Mouse (Mus musculus) heart, embryonic 10.5 days (tissue): ENCODE data around the gene Tmprss4. TPM values are rescaled to one million over a fixed set of nuclear protein-coding genes. Genes with fewer than 3 reads are reported as not detected.
A peak's percentile ranks its signal among the peaks of the same experiment; 100 is the strongest.

Source experiments
- DNase-seq: peaks from one replicate; pipeline ENCODE4 v3.0.0-alpha.2; 2017; ENCODE audit warnings: low spot score
- H3K27ac ChIP-seq: fragments of 300-500 bp; sonication (generic); 2 replicates; pipeline ENCODE4 v1.5.1; 2016; ENCODE audit warnings: mild to moderate bottlenecking
- H3K27me3 ChIP-seq: fragments of 300-500 bp; sonication (generic); 2 replicates; pipeline ENCODE4 v1.6.1; 2016; ENCODE audit warnings: mild to moderate bottlenecking; ENCODE audit not compliant: poor library complexity, insufficient read depth, severe bottlenecking
- H3K36me3 ChIP-seq: fragments of 300-500 bp; sonication (generic); 2 replicates; pipeline ENCODE4 v1.6.1; 2016; ENCODE audit warnings: mild to moderate bottlenecking, moderate library complexity
- H3K4me1 ChIP-seq: fragments of 300-500 bp; sonication (generic); 2 replicates; pipeline ENCODE4 v1.6.1; 2016; ENCODE audit warnings: mild to moderate bottlenecking
- H3K4me3 ChIP-seq: fragments of 300-500 bp; sonication (generic); 2 replicates; pipeline ENCODE4 v1.5.1; 2016; ENCODE audit warnings: mild to moderate bottlenecking, moderate library complexity
- H3K9me3 ChIP-seq: fragments of 300-500 bp; sonication (generic); 2 replicates; pipeline ENCODE4 v1.6.1; 2016; ENCODE audit warnings: mild to moderate bottlenecking, moderate library complexity
- WGBS: fragments of 180-500 bp; shearing (Covaris S2); methylation state at CpG from one replicate; pipeline ENCODE4 v1.1.7; 2016; 5-methylcytosine and 5-hydroxymethylcytosine counted together
- polyA plus RNA-seq: library from polyadenylated mRNA; unstranded; fragments of >200 nt; fragmentation: Nextera tagmentation; extraction: Ambion mirVana; gene quantifications from 2 replicates; pipeline ENCODE4 v1.2.1, GENCODE M21; 2016

Tmprss4 gene
- polyA plus RNA-seq, 1 experiment from 2014 or later: not detected

GRCm38 (mm10) chr9:45145533-45146266, 58.2 kb downstream of the Tmprss4 start:
- no peaks in the 10 kb centered on the region for H3K36me3 ChIP-seq
- no peak for DNase-seq
- no peaks in the 10 kb centered on the region for H3K9me3 ChIP-seq
- peaks cover 28% of the 10 kb centered on the region for H3K4me1 ChIP-seq
- H3K27ac ChIP-seq: no peak overlapping the region
- H3K4me3 ChIP-seq: peak overlapping the region; percentile 59
- 7% methylated on average over 27 of the region's 27 CpGs for WGBS
- peaks cover 99% of the 10 kb centered on the region for H3K27me3 ChIP-seq

DNA sequence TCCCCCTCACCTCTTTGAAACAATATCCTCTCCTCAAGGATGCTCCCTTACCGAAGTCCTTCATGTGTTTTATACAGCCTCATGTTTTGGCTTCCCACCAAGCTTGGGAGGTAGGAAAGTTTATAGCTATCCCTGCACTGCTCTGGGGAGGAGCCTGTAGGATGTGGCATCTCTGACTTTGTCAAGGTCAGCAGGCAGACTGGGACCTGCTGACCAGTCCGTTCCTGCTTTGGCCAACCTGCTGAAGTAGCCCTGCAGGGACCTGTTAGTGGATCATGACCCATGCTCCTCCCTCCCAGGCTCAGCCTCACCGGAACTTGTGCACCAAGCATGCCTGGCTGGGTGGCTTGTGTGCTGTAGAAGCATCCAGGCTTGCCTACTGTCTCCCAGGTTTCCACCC, 61.2 kb downstream of the Tmprss4 start:
- DNase-seq: no peak
- no peak overlapping the region for H3K4me3 ChIP-seq
- peaks cover 95% of the 10 kb centered on the region for H3K27me3 ChIP-seq
- H3K4me1 ChIP-seq: peaks cover 49% of the 10 kb centered on the region
- WGBS: 53% methylated on average over 3 of the region's 3 CpGs
- no peaks in the 10 kb centered on the region for H3K9me3 ChIP-seq
- no peaks in the 10 kb centered on the region for H3K36me3 ChIP-seq
- no peak overlapping the region; the same call in 1 of the 2 replicates for H3K27ac ChIP-seq

GRCm38 (mm10) chr9:45140945-45141344, 62.9 kb downstream of the Tmprss4 start:
- Histone ChIP-seq H3K4me3 (no peak overlapping the region), H3K36me3 (no peaks in the 10 kb centered on the region), H3K27ac (no peak overlapping the region), H3K27me3 (peaks cover 84% of the 10 kb centered on the region), H3K9me3 (no peaks in the 10 kb centered on the region), H3K4me1 (peaks cover 65% of the 10 kb centered on the region)
- no peak for DNase-seq
- 60% methylated on average over 7 of the region's 7 CpGs for WGBS

DNA sequence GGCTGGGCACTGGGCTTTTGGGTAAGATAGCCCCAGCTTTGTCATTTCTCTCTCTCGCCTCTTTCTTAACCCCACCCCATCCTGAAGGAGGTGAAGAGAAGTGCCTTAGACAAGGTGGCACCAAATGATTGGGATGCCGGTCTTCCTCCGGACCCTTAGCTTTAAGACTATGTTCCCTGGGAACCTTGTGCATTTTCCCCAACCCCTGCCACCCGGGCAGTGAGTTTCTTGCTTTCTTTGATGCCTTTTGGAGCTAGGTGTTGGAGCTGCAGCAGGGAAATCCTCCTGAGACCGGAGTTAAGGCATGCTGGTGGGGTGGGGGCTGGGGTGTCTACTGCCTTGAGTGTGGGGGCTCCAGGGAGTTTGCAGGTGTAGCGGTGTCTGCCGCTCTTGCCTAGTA, 64.8 kb downstream of the Tmprss4 start:
- peak overlapping the region; percentile 69 for H3K4me3 ChIP-seq
- H3K9me3 ChIP-seq: no peaks in the 10 kb centered on the region
- H3K36me3 ChIP-seq: no peaks in the 10 kb centered on the region
- DNase-seq: no peak
- peak overlapping the region; percentile 86; the same call in 1 of the 2 replicates for H3K27ac ChIP-seq
- peaks cover 84% of the 10 kb centered on the region for H3K27me3 ChIP-seq
- peaks cover 73% of the 10 kb centered on the region for H3K4me1 ChIP-seq
- 4% methylated on average over 7 of the region's 7 CpGs for WGBS

GRCm38 (mm10) chr9:45138191-45139032, 65.5 kb downstream of the Tmprss4 start, which contains the start of gene Scn4b:
Gene Scn4b, plus strand, starts transcription at chr9:45138395.
- peak within 1 kb of the TSS; percentile 69 for H3K4me3 ChIP-seq
- H3K4me1 ChIP-seq: peaks cover 78% of the 10 kb centered on the region
- no peaks in the 10 kb centered on the region for H3K9me3 ChIP-seq
- peaks cover 79% of the 10 kb centered on the region for H3K27me3 ChIP-seq
- WGBS: under 1% methylated on average over 75 of the region's 76 CpGs
- no peak for DNase-seq
- H3K36me3 ChIP-seq: no peaks in the 10 kb centered on the region
- peak within 1 kb of the TSS; percentile 86 for H3K27ac ChIP-seq

- H3K4me3 ChIP-seq: peak overlapping the region; percentile 6; the same call in 1 of the 2 replicates
- no peaks in the 10 kb centered on the region for H3K9me3 ChIP-seq
- peak overlapping the region; percentile 86 for H3K27ac ChIP-seq
- H3K36me3 ChIP-seq: no peaks in the 10 kb centered on the region
- peaks cover 75% of the 10 kb centered on the region for H3K4me1 ChIP-seq
- peaks cover 69% of the 10 kb centered on the region for H3K27me3 ChIP-seq
- WGBS: 3% methylated on average over 7 of the region's 7 CpGs
- DNase-seq: peak; percentile 81
Measured at GRCm38 (mm10) chr9:45136442-45137169, 67.3 kb downstream of the Tmprss4 start.

GRCm38 (mm10) chr9:45133484-45134310, 70.2 kb downstream of the Tmprss4 start:
- WGBS: 16% methylated on average over 5 of the region's 5 CpGs
- Histone ChIP-seq H3K27ac (no peak overlapping the region), H3K27me3 (peaks cover 63% of the 10 kb centered on the region), H3K9me3 (no peaks in the 10 kb centered on the region), H3K36me3 (no peaks in the 10 kb centered on the region), H3K4me1 (peaks cover 55% of the 10 kb centered on the region), H3K4me3 (no peak overlapping the region)
- no peak for DNase-seq

- H3K27ac ChIP-seq: no peak overlapping the region
Measured at GRCm38 (mm10) chr9:45130119-45130518, 73.8 kb downstream of the Tmprss4 start.

GRCm38 (mm10) chr9:45126941-45127340, 77.0 kb downstream of the Tmprss4 start:
- Histone ChIP-seq H3K4me1 (peaks cover 11% of the 10 kb centered on the region), H3K4me3 (no peak overlapping the region), H3K27ac (no peak overlapping the region), H3K9me3 (no peaks in the 10 kb centered on the region), H3K27me3 (peaks cover 40% of the 10 kb centered on the region; the same call in 1 of the 2 replicates), H3K36me3 (peaks cover 4% of the 10 kb centered on the region; the same call in 1 of the 2 replicates)
- 44% methylated on average over 7 of the region's 7 CpGs for WGBS
- no peak for DNase-seq

More at GRCm38 (mm10) chr9:45130119-45130518, 73.8 kb downstream of the Tmprss4 start:
- H3K27me3 ChIP-seq: peaks cover 51% of the 10 kb centered on the region
- 58% methylated on average over 3 of the region's 3 CpGs for WGBS
- peaks cover 21% of the 10 kb centered on the region for H3K4me1 ChIP-seq
- H3K36me3 ChIP-seq: peaks cover 4% of the 10 kb centered on the region; the same call in 1 of the 2 replicates
- DNase-seq: no peak
- H3K4me3 ChIP-seq: no peak overlapping the region
- H3K9me3 ChIP-seq: no peaks in the 10 kb centered on the region

DNA sequence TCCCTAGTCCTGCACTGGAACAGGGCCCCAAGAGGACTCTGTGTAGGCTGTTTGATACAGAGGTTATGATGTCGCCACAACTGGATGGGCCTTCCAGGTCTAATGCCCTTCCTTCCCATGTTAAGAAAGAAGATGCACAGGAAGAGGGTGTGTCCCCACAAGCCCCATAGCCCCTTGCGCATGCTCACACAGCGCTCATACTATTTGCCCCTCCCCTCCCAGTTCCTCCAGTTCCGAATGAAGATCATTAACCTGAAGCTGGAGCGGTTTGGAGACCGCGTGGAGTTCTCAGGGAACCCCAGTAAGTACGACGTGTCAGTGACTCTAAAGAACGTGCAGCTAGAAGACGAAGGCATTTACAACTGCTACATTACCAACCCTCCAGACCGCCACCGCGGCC, 78.7 kb downstream of the Tmprss4 start:
- DNase-seq: no peak
- Histone ChIP-seq H3K4me1 (peaks cover 13% of the 10 kb centered on the region), H3K4me3 (no peak overlapping the region), H3K27ac (no peak overlapping the region), H3K9me3 (no peaks in the 10 kb centered on the region), H3K36me3 (peaks cover 4% of the 10 kb centered on the region; the same call in 1 of the 2 replicates), H3K27me3 (peaks cover 33% of the 10 kb centered on the region; the same call in 1 of the 2 replicates)
- 86% methylated on average over 14 of the region's 14 CpGs for WGBS
